Mouse (Mus musculus): ENCODE data around the gene Ecd. TPM values are rescaled to one million over a fixed set of nuclear protein-coding genes. Genes with fewer than 3 reads are reported as not detected.

Gene Ecd
- total and polyA plus RNA-seq, 3 experiments: 61.4 to 105 (median 98.3) TPM

DNA sequence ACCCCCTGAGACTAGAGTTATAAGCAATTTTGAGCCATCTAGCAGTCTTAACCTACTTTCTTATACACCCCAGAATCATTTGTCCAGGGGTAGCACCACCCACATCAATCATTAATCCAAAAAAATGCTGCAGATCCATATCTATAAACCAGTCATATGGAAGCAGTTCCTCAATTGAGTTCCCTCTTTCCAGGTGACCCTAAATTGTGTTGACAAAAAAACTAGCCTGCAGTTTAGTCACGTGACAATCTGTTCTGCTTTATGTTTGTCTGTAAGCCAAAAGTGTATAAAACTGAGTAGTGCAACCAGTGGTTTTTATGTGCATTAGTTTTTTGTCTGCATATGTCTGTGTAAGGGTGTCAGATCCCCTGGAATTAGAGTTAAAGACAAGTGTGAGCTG, 23.9 kb upstream of the Ecd start:
- dilution Hi-C loops (cut with MboI; ENCODE audit: extremely low pct_ligation_motif_present, extremely low pct_unique_long_range_greater_than_20kb, low sequenced_read_pairs): no loop called here
- Histone ChIP-seq H3K4me1 (ENCODE audit: control insufficient read depth in 1 of 2, insufficient read depth in 2 of 2) (peaks cover 3 to 12% of the 10 kb centered on the region in 2 experiments), H3K9ac (ENCODE audit: insufficient read depth, low read depth) (no peak overlapping the region), H3K4me2 (ENCODE audit: insufficient read depth, low read depth, poor library complexity, severe bottlenecking) (no peak overlapping the region), H3K79me2 (replicated peaks; ENCODE audit: control insufficient read depth, extremely low read depth, insufficient read depth, poor library complexity, severe bottlenecking) (no peaks in the 10 kb centered on the region), H3K4me3 (replicated peaks in 1 of 3; ENCODE audit: low read depth in 2 of 3, low read length in 2 of 3, poor library complexity in 1 of 3) (no peak overlapping the region), H3K36me3 (replicated peaks in 1 of 2; ENCODE audit: control insufficient read depth in 1 of 2, insufficient read depth in 1 of 2, low read length in 1 of 2) (peaks cover 9 to 60% of the 10 kb centered on the region in 2 experiments), H3K27ac (ENCODE audit: insufficient read depth, low read depth) (no peak overlapping the region), H3K27me3 (replicated peaks) (no peaks in the 10 kb centered on the region), H3K9me3 (replicated peaks; ENCODE audit: low read length) (no peaks in the 10 kb centered on the region)
- in situ Hi-C loops (cut with MboI; ENCODE audit: low pct_ligation_motif_present, low pct_unique_long_range_greater_than_20kb, low sequenced_read_pairs): loop anchor here (10.0 kb wide), 1 partner anchor 47 kb away; no protein-coding TSS in a partner anchor
- no peak for DNase-seq (ENCODE audit: extremely low read depth)
- TF ChIP-seq BHLHE40 (IDR thresholded peaks at IDR 0.05; ENCODE audit: low read depth, low read length) (no peak), ELF1 (IDR thresholded peaks at IDR 0.05; ENCODE audit: low read depth, low read length) (no peak), POLR2AphosphoS2 (IDR thresholded peaks at IDR 0.05; ENCODE audit: low read depth, low read length) (no peak), IRF4 (IDR thresholded peaks at IDR 0.05; ENCODE audit: low read depth, low read length) (no peak), NELFE (IDR thresholded peaks at IDR 0.05; ENCODE audit: low read depth, low read length) (no peak), RAD21 (IDR thresholded peaks at IDR 0.05; ENCODE audit: low read depth, low read length) (no peak), RCOR1 (conservative IDR thresholded peaks at IDR 0.05; ENCODE audit: low read depth, low read length) (no peak), CHD1 (IDR thresholded peaks at IDR 0.05; ENCODE audit: low read depth, low read length) (no peak), NRF1 (IDR thresholded peaks at IDR 0.05; ENCODE audit: low read depth, low read length) (no peak), POLR2A (IDR thresholded peaks at IDR 0.05; ENCODE audit: low read depth, low read length) (no peak), TCF12 (IDR thresholded peaks at IDR 0.05; ENCODE audit: low read depth, low read length) (no peak), GABPA (IDR thresholded peaks at IDR 0.05; ENCODE audit: insufficient replicate concordance, low read depth, low read length) (no peak), CTCF (conservative IDR thresholded peaks at IDR 0.05 in 1 of 2, IDR thresholded peaks at IDR 0.05 in 1 of 2; ENCODE audit: low read depth in 2 of 2, low read length in 2 of 2) (no peak), ZKSCAN1 (IDR thresholded peaks at IDR 0.05; ENCODE audit: borderline replicate concordance, low read depth, low read length) (no peak), CHD2 (IDR thresholded peaks at IDR 0.05; ENCODE audit: low read length) (no peak), E2F4 (IDR thresholded peaks at IDR 0.05; ENCODE audit: insufficient replicate concordance, low read depth, low read length) (no peak), HCFC1 (IDR thresholded peaks at IDR 0.05; ENCODE audit: low read depth, low read length) (no peak), UBTF (IDR thresholded peaks at IDR 0.05; ENCODE audit: low read depth, low read length) (no peak), ZC3H11A (IDR thresholded peaks at IDR 0.05; ENCODE audit: low read depth, low read length) (no peak)

DNA sequence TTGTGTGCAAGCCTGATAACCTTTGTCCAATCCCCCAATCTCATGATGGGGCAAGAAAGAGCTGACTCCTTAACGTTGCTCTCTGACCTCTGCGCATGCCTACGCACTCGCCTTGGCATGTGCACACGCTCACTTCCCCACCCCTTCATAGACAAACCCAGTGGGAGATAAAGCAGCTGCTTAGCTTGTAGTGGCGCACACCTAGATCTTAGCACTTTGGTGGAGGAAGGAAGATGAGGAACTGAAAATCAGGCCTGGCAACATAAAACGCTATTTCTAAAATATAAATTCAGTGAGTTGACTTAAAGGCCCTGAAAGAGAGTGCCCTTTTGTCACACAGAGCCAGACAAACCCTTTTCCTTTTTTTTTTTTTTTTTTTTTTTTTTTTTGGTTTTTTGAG, 22.9 kb upstream of the Ecd start:
- peak; percentile 79 for DNase-seq (ENCODE audit: extremely low read depth)
- H3K4me3 ChIP-seq (replicated peaks in 1 of 3; ENCODE audit: low read depth in 2 of 3, low read length in 2 of 3, poor library complexity in 1 of 3): no peak overlapping the region
- H3K4me2 ChIP-seq (ENCODE audit: insufficient read depth, low read depth, poor library complexity, severe bottlenecking): no peak overlapping the region
- no peaks in the 10 kb centered on the region for H3K9me3 ChIP-seq (replicated peaks; ENCODE audit: low read length)
- H3K27ac ChIP-seq (ENCODE audit: insufficient read depth, low read depth): no peak overlapping the region
- no peaks in the 10 kb centered on the region for H3K27me3 ChIP-seq (replicated peaks)
- dilution Hi-C loops (cut with MboI; ENCODE audit: extremely low pct_ligation_motif_present, extremely low pct_unique_long_range_greater_than_20kb, low sequenced_read_pairs) (no loop called here), in situ Hi-C loops (cut with MboI; ENCODE audit: low pct_ligation_motif_present, low pct_unique_long_range_greater_than_20kb, low sequenced_read_pairs) (loop anchor here (10.0 kb wide), 1 partner anchor 46 kb away; no protein-coding TSS in a partner anchor)
- H3K36me3 ChIP-seq (replicated peaks in 1 of 2; ENCODE audit: control insufficient read depth in 1 of 2, insufficient read depth in 1 of 2, low read length in 1 of 2): peaks cover 9 to 59% of the 10 kb centered on the region in 2 experiments
- no peaks in the 10 kb centered on the region for H3K79me2 ChIP-seq (replicated peaks; ENCODE audit: control insufficient read depth, extremely low read depth, insufficient read depth, poor library complexity, severe bottlenecking)
- TF ChIP-seq CHD1 (IDR thresholded peaks at IDR 0.05; ENCODE audit: low read depth, low read length) (no peak), BHLHE40 (IDR thresholded peaks at IDR 0.05; ENCODE audit: low read depth, low read length) (peak; percentile 61), MXI1 (IDR thresholded peaks at IDR 0.05; ENCODE audit: low read depth, low read length) (no peak), ZNF384 (IDR thresholded peaks at IDR 0.05; ENCODE audit: low read depth, low read length) (no peak), GABPA (IDR thresholded peaks at IDR 0.05; ENCODE audit: insufficient replicate concordance, low read depth, low read length) (no peak), ZKSCAN1 (IDR thresholded peaks at IDR 0.05; ENCODE audit: borderline replicate concordance, low read depth, low read length) (no peak), IRF4 (IDR thresholded peaks at IDR 0.05; ENCODE audit: low read depth, low read length) (peak; percentile 51; the same call in 1 of the 2 replicates), NRF1 (IDR thresholded peaks at IDR 0.05; ENCODE audit: low read depth, low read length) (peak; percentile 77), EP300 (IDR thresholded peaks at IDR 0.05; ENCODE audit: low read length) (peak; percentile 52), SIN3A (IDR thresholded peaks at IDR 0.05; ENCODE audit: low read length) (no peak)
- peaks cover 3 to 12% of the 10 kb centered on the region in 2 experiments for H3K4me1 ChIP-seq (ENCODE audit: control insufficient read depth in 1 of 2, insufficient read depth in 2 of 2)
- no peak overlapping the region for H3K9ac ChIP-seq (ENCODE audit: insufficient read depth, low read depth)

Measured in CH12.LX (cell line).